Mouse (Mus musculus) macrophage (primary cell): ENCODE results near the gene Polr2a. TPM values are rescaled to one million over a fixed set of nuclear protein-coding genes. Genes with fewer than 3 reads are reported as not detected.

Experiments used
- H3K27ac ChIP-seq: fragments of 350-480 bp; formaldehyde crosslinking; 2 replicates; pipeline ENCODE4 v1.9.0; 2021
- H3K36me3 ChIP-seq: fragments of 350-480 bp; formaldehyde crosslinking; 2 replicates; pipeline ENCODE4 v1.9.0; 2021; ENCODE audit errors: inconsistent target
- H3K4me3 ChIP-seq: fragments of 350-480 bp; formaldehyde crosslinking; 2 replicates; pipeline ENCODE4 v1.9.0; 2021; ENCODE audit errors: inconsistent target
- H3K79me2 ChIP-seq: fragments of 350-480 bp; formaldehyde crosslinking; 2 replicates; pipeline ENCODE4 v1.9.0; 2021; ENCODE audit errors: inconsistent target
- WGBS: methylation state at CpG from one replicate; pipeline ENCODE4 v1.1.7; 2026; ENCODE audit warnings: inconsistent platforms; ENCODE audit not compliant: missing documents; 5-methylcytosine and 5-hydroxymethylcytosine counted together
- polyA plus RNA-seq: library from polyadenylated mRNA; stranded (reverse); fragments of 250-400 nt; gene quantifications from 3 replicates; pipeline ENCODE4 v1.2.4, GENCODE M21; 2018; ENCODE audit warnings: inconsistent platforms

The Polr2a gene
- polyA plus RNA-seq, 1 experiment from 2014 or later: 133 TPM

DNA sequence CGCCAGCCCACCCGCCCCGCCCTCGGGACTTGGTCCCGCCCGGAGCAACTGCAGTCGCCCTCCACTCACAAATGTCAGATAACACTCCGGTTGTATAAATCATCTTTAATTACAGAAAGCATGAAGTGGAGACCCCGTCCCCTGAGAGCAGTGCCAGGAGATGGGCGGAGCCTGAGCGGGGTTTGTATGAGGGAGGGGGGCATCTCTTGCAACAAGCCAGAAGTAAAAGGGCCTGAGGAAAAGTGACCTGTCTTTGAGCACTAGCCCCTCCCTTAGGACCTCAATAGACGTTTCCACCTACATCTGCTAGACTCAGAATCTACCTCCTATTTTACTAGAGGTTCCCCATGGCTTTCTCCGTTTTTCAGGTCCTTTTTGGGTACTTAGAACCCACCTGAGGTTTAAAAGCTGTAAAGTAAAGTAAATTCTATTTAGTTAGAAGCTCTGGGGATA, 37.6 kb upstream of the Polr2a start:
- WGBS: 15% methylated on average over 12 of the region's 13 CpGs
- H3K36me3 ChIP-seq: no peaks in the 10 kb centered on the region
- H3K4me3 ChIP-seq: no peak overlapping the region
- no peaks in the 10 kb centered on the region for H3K79me2 ChIP-seq
- H3K27ac ChIP-seq: no peak overlapping the region

DNA sequence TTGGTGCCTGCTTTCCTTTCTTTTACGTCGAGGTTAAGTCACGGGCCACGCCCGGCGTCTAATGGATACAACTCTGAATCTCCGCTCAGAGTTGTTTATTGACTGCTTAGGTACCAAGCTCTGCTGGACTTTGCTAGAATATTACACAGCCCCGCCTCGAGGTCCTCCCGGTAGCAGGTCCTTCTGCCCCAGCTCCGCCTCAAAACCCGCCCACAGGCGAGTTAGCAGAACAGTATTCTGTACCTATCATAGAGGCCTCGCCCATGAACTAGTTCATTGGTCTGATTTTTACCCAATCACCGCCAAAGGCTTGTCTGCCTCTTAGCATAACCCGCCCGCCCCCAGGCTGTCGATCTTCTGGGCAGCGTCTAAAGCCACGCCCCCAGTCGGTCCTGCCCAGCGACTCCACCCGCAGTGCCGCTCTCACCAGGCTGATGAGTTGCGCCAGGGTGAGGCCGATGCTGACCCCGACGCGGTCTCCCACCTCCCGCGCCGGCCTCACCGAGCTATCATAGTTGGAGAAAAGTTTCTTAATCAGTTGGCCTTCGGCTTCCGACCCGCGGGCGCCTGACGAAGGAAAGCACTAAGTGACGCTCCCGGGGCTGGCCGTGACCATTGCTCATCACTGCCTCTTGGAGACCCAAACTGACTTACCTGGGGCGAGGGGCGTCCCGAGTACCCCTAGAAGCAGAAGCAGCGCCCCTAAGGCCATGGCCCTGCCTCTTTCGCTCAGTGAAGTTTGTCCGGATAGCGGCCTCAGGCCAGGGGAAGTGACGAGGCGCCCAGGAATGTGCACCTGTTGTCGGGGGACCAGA, 36.9 kb upstream of the Polr2a start, which contains the start of gene Chrnb1:
Gene Chrnb1 (minus strand): TSS at position 776 of the 815 bp plus-strand sequence.
- Histone ChIP-seq H3K79me2 (no peaks in the 10 kb centered on the region), H3K27ac (no peak within 1 kb of the TSS), H3K36me3 (no peaks in the 10 kb centered on the region), H3K4me3 (peak within 1 kb of the TSS; percentile 29; the same call in 1 of the 2 replicates)
- 2% methylated on average over 52 of the region's 52 CpGs for WGBS

GRCm38 (mm10) chr11:69793429-69793828, 35.0 kb upstream of the Polr2a start:
- Histone ChIP-seq H3K27ac (no peak overlapping the region), H3K36me3 (no peaks in the 10 kb centered on the region), H3K4me3 (no peak overlapping the region), H3K79me2 (no peaks in the 10 kb centered on the region)
- 78% methylated on average over 5 of the region's 5 CpGs for WGBS

- no peaks in the 10 kb centered on the region for H3K36me3 ChIP-seq
- H3K79me2 ChIP-seq: no peaks in the 10 kb centered on the region
- 90% methylated on average over 5 of the region's 5 CpGs for WGBS
- no peak overlapping the region for H3K27ac ChIP-seq
- no peak overlapping the region for H3K4me3 ChIP-seq
Measured at GRCm38 (mm10) chr11:69791420-69791819, 33.0 kb upstream of the Polr2a start.

- no peak overlapping the region for H3K4me3 ChIP-seq
- WGBS: 93% methylated on average over 5 of the region's 5 CpGs
Measured at GRCm38 (mm10) chr11:69789431-69789830, 31.0 kb upstream of the Polr2a start.

DNA sequence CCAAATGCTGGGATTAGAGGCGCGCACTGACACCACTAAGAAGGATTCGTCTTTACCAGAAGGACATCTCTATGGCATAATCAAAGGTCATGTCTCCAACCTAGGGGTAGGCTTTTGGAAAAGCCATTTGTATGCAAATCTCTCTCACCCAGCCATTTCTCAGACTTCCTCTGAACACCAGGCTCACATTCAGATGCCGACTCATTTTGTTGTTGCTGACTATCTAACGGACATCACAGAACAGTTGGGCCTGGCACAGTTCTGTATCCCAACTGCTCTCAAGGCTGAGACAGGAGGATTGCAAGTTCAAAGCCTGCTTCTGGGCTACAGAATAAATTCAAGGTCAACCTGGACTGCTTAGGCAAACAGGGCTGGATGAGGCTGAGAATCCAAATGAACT, 28.9 kb upstream of the Polr2a start:
- WGBS: 85% methylated on average over 5 of the region's 5 CpGs
- Histone ChIP-seq H3K36me3 (no peaks in the 10 kb centered on the region), H3K4me3 (no peak overlapping the region), H3K79me2 (no peaks in the 10 kb centered on the region), H3K27ac (no peak overlapping the region)

More at GRCm38 (mm10) chr11:69789431-69789830, 31.0 kb upstream of the Polr2a start:
- Histone ChIP-seq H3K79me2 (no peaks in the 10 kb centered on the region), H3K36me3 (no peaks in the 10 kb centered on the region), H3K27ac (no peak overlapping the region)

GRCm38 (mm10) chr11:69784793-69785272, 26.4 kb upstream of the Polr2a start:
- no peaks in the 10 kb centered on the region for H3K79me2 ChIP-seq
- 44% methylated on average over 14 of the region's 15 CpGs for WGBS
- no peak overlapping the region for H3K4me3 ChIP-seq
- no peak overlapping the region for H3K27ac ChIP-seq
- no peaks in the 10 kb centered on the region for H3K36me3 ChIP-seq

DNA sequence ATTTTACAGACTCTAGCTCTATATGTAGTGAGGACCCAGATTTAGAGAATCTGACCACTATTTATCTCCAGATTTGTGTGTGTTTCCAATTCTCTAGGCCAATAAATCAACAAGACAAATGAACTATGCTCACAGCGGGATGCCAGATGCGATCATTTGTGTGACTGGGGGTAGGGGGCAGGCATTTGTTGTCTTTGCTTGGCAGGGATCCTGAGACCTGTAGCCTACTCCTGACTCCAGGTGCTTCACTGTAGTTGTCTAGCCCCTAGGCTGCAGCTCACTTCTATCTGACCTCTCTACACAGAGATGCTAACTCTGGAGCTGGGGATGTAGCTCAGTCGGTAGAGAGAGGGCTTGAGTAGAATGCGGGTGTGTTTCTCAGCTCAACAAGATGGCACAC, 23.4 kb upstream of the Polr2a start:
- Histone ChIP-seq H3K79me2 (no peaks in the 10 kb centered on the region), H3K27ac (no peak overlapping the region)
- WGBS: 85% methylated on average over 4 of the region's 4 CpGs

DNA sequence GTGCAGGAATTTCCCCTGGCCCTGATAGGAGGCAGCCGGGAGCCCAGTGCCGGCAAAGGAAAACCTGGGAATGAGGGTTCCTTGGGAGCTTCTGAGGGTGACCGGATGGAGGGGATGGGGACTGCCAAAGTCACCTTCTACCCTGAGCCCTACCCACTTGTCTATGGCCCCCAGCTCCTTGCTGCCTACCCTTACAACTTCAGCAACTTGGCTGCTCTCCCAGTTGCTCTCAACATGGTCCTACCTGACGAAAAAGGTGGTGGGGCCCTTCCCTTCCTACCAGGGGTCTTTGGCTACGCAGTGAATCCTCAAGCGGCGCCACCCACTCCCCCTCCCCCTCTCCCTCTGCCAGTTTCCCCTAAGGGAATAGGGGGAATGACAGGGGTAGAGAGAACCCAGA, 20.5 kb upstream of the Polr2a start:
- no peaks in the 10 kb centered on the region for H3K79me2 ChIP-seq
- 90% methylated on average over 7 of the region's 7 CpGs for WGBS
- H3K27ac ChIP-seq: no peak overlapping the region
- H3K4me3 ChIP-seq: no peak overlapping the region
- peaks cover 14% of the 10 kb centered on the region; the same call in 1 of the 2 replicates for H3K36me3 ChIP-seq

More for the DNA sequence above, 23.4 kb upstream of the Polr2a start:
- H3K4me3 ChIP-seq: no peak overlapping the region
- 0 out of 2 replicates have a peak, but pooled peaks cover 2% of the 10 kb centered on the region for H3K36me3 ChIP-seq

DNA sequence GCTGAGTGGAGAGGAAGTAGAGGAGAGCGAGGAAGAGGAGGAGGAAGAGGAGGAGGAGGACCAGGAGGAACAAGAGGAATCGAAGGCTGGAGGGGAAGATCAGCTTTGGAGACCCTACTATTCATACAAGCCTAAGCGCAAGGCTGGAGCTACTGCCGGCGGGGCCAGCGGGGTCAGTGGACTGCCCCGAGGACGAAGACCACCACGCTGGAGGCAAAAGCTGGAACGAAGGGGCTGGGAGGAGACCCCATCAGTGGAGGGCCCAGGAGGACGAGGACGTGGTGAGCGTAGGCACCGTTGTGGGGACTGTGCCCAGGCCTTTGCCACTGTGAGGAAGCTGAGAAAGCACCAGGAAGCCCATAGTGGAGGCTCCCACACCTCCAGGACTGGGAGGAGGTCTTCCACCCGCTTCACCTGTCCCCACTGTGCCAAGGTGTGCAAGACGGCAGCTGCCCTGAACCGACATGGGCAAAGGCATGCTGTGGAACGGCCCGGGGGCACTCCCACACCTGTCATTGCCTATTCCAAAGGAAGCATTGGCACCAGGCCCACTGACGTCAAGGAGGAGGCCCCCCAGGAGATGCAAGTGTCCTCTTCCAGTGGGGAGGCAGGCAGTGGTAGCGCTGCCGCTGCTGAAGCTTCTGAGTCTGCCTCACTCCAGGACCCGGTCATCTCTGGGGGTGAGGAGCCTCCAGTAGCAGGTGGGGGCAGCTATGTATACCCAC, 20.0 kb upstream of the Polr2a start:
- WGBS: 84% methylated on average over 23 of the region's 23 CpGs
- Histone ChIP-seq H3K27ac (no peak overlapping the region), H3K79me2 (no peaks in the 10 kb centered on the region), H3K36me3 (peaks cover 14% of the 10 kb centered on the region; the same call in 1 of the 2 replicates), H3K4me3 (no peak overlapping the region)

DNA sequence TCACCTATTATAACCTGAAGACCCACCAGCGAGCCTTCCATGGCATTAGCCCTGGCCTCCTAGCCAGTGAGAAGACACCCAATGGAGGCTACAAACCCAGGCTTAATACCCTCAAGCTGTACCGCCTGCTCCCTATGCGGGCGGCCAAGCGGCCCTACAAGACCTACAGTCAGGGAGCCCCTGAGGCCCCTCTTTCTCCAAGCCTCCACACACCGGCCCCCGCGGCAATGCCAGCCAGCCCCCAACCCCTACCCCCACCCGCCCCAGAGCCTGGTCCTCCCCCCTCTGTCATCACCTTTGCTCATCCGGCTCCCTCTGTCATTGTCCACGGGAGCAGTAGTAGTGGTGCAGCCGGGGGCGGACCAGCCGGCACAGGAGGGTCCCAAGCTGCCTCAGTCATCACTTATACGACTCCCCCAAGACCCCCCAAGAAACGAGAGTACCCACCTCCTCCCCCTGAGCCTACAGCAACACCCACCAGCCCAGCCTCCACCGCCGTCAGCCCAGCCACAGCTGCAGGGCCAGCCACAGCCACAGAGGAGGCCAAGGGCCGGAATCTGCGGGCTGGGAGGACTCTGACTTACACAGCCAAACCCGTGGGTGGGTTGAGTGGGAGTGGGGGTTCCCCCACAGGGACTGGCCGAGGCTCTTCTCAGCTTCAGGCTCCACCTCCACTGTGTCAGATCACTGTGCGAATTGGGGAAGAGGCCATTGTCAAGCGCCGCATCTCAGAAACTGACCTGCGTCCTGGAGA, 19.2 kb upstream of the Polr2a start:
- H3K79me2 ChIP-seq: no peaks in the 10 kb centered on the region
- H3K27ac ChIP-seq: no peak overlapping the region
- no peak overlapping the region for H3K4me3 ChIP-seq
- WGBS: 77% methylated on average over 23 of the region's 26 CpGs
- peaks cover 14% of the 10 kb centered on the region; the same call in 1 of the 2 replicates for H3K36me3 ChIP-seq

DNA sequence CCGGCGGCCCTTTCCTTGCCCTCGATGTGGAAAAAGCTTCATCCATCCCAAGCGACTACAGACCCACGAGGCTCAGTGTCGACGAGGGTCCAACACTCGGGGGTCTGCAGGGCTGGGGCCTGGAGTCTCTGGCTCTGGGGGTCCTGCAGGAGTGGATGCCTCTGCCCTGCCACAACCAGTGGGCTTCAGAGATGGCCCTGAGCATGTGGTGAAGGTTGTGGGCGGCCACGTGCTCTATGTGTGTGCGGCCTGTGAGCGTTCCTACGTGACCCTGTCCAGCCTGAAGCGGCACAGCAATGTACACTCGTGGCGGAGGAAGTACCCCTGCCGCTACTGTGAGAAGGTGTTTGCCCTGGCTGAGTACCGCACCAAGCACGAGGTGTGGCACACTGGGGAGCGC, 18.1 kb upstream of the Polr2a start:
- Histone ChIP-seq H3K27ac (no peak overlapping the region), H3K79me2 (no peaks in the 10 kb centered on the region; the same call in 1 of the 2 replicates), H3K36me3 (peaks cover 14% of the 10 kb centered on the region; the same call in 1 of the 2 replicates), H3K4me3 (no peak overlapping the region)
- 90% methylated on average over 19 of the region's 20 CpGs for WGBS

DNA sequence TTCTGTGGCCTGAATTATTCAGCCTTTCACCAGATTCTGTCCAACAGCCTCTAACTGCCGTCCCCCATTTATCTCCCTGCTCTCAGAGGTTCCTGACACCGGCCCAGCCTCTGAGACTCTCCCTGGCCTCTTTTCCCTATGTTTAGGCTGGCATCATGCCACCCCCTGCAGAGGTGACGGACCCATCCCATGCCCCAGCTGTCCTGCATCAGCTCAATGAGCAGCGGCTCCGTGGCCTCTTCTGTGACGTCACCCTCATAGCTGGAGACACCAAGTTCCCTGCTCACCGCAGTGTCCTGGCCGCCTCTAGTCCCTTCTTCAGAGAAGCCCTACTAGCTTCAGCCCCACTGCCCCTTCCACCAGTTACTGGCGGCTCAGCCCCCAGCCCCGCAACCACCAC, 17.3 kb upstream of the Polr2a start:
- WGBS: 93% methylated on average over 10 of the region's 10 CpGs
- H3K36me3 ChIP-seq: peaks cover 14% of the 10 kb centered on the region; the same call in 1 of the 2 replicates
- H3K4me3 ChIP-seq: no peak overlapping the region
- no peak overlapping the region for H3K27ac ChIP-seq
- peaks cover 3% of the 10 kb centered on the region for H3K79me2 ChIP-seq

DNA sequence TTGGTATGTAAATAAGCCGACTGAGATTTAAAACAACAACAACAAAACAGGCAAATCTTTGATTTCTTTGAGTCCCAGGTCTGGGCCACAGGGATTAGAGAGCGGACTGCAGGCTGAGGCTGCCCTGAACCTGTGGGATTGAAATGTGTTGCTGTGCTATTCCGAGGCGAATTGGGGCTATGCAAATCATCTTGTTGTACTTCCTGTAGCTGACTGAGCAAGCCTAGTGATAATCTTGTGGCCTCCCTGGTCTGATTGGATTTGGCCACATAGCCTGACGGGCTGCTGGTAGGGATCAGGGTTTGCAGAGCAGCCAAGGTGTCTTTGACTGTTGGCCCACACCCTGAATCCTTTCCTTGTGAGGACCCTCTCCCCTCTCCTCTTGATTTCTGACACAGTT, 16.5 kb upstream of the Polr2a start:
- Histone ChIP-seq H3K36me3 (peaks cover 14% of the 10 kb centered on the region; the same call in 1 of the 2 replicates), H3K4me3 (no peak overlapping the region), H3K27ac (no peak overlapping the region), H3K79me2 (peaks cover 10% of the 10 kb centered on the region)
- WGBS: 63% methylated on average over 5 of the region's 5 CpGs
